Mouse (Mus musculus) kidney, embryonic 14.5 days (tissue): ENCODE results near the gene Kcnh4. TPM values are rescaled to one million over a fixed set of nuclear protein-coding genes. Genes with fewer than 3 reads are reported as not detected.

ENCODE experiments used
- ATAC-seq: fragments of 200-750 bp; cut with Nextera tagmentation; 2 replicates; pipeline ENCODE4 v1.8.0; 2017; ENCODE audit warnings: moderate number of reproducible peaks, mild to moderate bottlenecking, moderate TSS enrichment, moderate library complexity; ENCODE audit not compliant: low FRiP score, low TSS enrichment
- H3K27ac ChIP-seq: fragments of 300-500 bp; sonication (generic); 2 replicates; pipeline ENCODE4 v1.5.1; 2014; ENCODE audit warnings: low read depth, mild to moderate bottlenecking, low read length, moderate library complexity, mixed read lengths
- H3K27me3 ChIP-seq: fragments of 300-500 bp; sonication (generic); 2 replicates; pipeline ENCODE4 v1.6.1; 2014; ENCODE audit warnings: mild to moderate bottlenecking, low read length; ENCODE audit not compliant: control insufficient read depth, insufficient read depth
- H3K36me3 ChIP-seq: fragments of 300-500 bp; sonication (generic); 2 replicates; pipeline ENCODE4 v1.6.1; 2014; ENCODE audit warnings: low read length, mixed read lengths; ENCODE audit not compliant: control insufficient read depth, insufficient read depth
- H3K4me1 ChIP-seq: fragments of 300-500 bp; sonication (generic); 2 replicates; pipeline ENCODE4 v1.6.1; 2014; ENCODE audit warnings: low read length, mixed read lengths; ENCODE audit not compliant: control insufficient read depth, insufficient read depth
- H3K4me2 ChIP-seq: fragments of 300-500 bp; sonication (generic); replicated peaks from 2 replicates; pipeline ENCODE4 v1.6.1; 2014; ENCODE audit warnings: low read depth, mild to moderate bottlenecking, low read length
- H3K4me3 ChIP-seq: fragments of 300-500 bp; sonication (generic); 2 replicates; pipeline ENCODE4 v1.5.1; 2014; ENCODE audit warnings: mild to moderate bottlenecking, low read length
- H3K9ac ChIP-seq: fragments of 300-500 bp; sonication (generic); 2 replicates; pipeline ENCODE4 v1.6.1; 2014; ENCODE audit warnings: low read depth, mild to moderate bottlenecking, low read length, moderate library complexity
- H3K9me3 ChIP-seq: fragments of 300-500 bp; sonication (generic); 2 replicates; pipeline ENCODE4 v1.6.1; 2016; ENCODE audit warnings: low read length; ENCODE audit not compliant: control insufficient read depth
- WGBS: fragments of 180-500 bp; shearing (Covaris S2); extraction: QIAGEN DNeasy Blood & Tissue Kit; methylation state at CpG from one replicate; pipeline ENCODE4 v1.1.7; 2014; 5-methylcytosine and 5-hydroxymethylcytosine counted together
- polyA plus RNA-seq: library from polyadenylated mRNA; unstranded; fragments of >200 nt; fragmentation: Nextera tagmentation; extraction: Ambion mirVana; gene quantifications from 2 replicates; pipeline ENCODE4 v1.2.1, GENCODE M21; 2014

Kcnh4 gene
- polyA plus RNA-seq, 1 experiment from 2014 or later = not detected

- ATAC-seq = peak; percentile 6; the same call in 1 of the 2 replicates
- H3K4me1 ChIP-seq = peaks cover 28% of the 10 kb centered on the region
These were observed 45.8 kb downstream of the Kcnh4 start, which contains the start of gene Hspb9 for GRCm38 (mm10) chr11:100713735-100714533. Hspb9 (plus strand) TSS chr11:100713850.

GRCm38 (mm10) chr11:100713174-100713573, 46.6 kb downstream of the Kcnh4 start:
- no peak for ATAC-seq
- no peaks in the 10 kb centered on the region for H3K9me3 ChIP-seq
- peaks cover 56% of the 10 kb centered on the region for H3K36me3 ChIP-seq
- H3K27ac ChIP-seq = peak overlapping the region; percentile 67; the same call in 1 of the 2 replicates
- H3K4me3 ChIP-seq = peak overlapping the region; percentile 29; the same call in 1 of the 2 replicates
- H3K9ac ChIP-seq = peak overlapping the region; percentile 50; the same call in 1 of the 2 replicates
- 70% methylated on average over 4 of the region's 4 CpGs for WGBS
- H3K27me3 ChIP-seq = no peaks in the 10 kb centered on the region
- H3K4me2 ChIP-seq = peak overlapping the region; percentile 58
- H3K4me1 ChIP-seq = peaks cover 28% of the 10 kb centered on the region

More at GRCm38 (mm10) chr11:100713735-100714533, 45.8 kb downstream of the Kcnh4 start, which contains the start of gene Hspb9:
- 3% methylated on average over 38 of the region's 38 CpGs for WGBS
- peak within 1 kb of the TSS; percentile 67 for H3K27ac ChIP-seq
- peaks cover 56% of the 10 kb centered on the region for H3K36me3 ChIP-seq
- H3K4me2 ChIP-seq = peak within 1 kb of the TSS; percentile 58
- peak within 1 kb of the TSS; percentile 50; the same call in 1 of the 2 replicates for H3K9ac ChIP-seq
- no peaks in the 10 kb centered on the region for H3K27me3 ChIP-seq
- no peaks in the 10 kb centered on the region for H3K9me3 ChIP-seq
- H3K4me3 ChIP-seq = peak within 1 kb of the TSS; percentile 29

- no peaks in the 10 kb centered on the region for H3K27me3 ChIP-seq
- peak within 1 kb of the TSS; percentile 83; the same call in 1 of the 2 replicates for H3K27ac ChIP-seq
- peak; percentile 87 for ATAC-seq
- H3K9me3 ChIP-seq = no peaks in the 10 kb centered on the region
- peak within 1 kb of the TSS; percentile 91 for H3K4me3 ChIP-seq
- peaks cover 28% of the 10 kb centered on the region for H3K4me1 ChIP-seq
- H3K9ac ChIP-seq = peak within 1 kb of the TSS; percentile 96
- 1% methylated on average over 47 of the region's 48 CpGs for WGBS
- peak within 1 kb of the TSS; percentile 69 for H3K4me2 ChIP-seq
- peaks cover 58% of the 10 kb centered on the region for H3K36me3 ChIP-seq
These were observed 47.7 kb downstream of the Kcnh4 start, which contains the start of gene Kat2a for GRCm38 (mm10) chr11:100711783-100712615. Kat2a (minus strand) TSS chr11:100712465.

GRCm38 (mm10) chr11:100710977-100711376, 48.8 kb downstream of the Kcnh4 start:
- H3K4me1 ChIP-seq = peaks cover 28% of the 10 kb centered on the region
- H3K36me3 ChIP-seq = peaks cover 57% of the 10 kb centered on the region
- no peaks in the 10 kb centered on the region for H3K27me3 ChIP-seq
- H3K27ac ChIP-seq = no peak overlapping the region
- ATAC-seq = no peak
- WGBS = 86% methylated on average over 4 of the region's 4 CpGs
- no peaks in the 10 kb centered on the region for H3K9me3 ChIP-seq
- no peak overlapping the region; the same call in 1 of the 2 replicates for H3K4me2 ChIP-seq
- H3K4me3 ChIP-seq = no peak overlapping the region
- no peak overlapping the region for H3K9ac ChIP-seq

- H3K4me3 ChIP-seq = no peak overlapping the region
- no peaks in the 10 kb centered on the region for H3K9me3 ChIP-seq
- ATAC-seq = no peak
- peaks cover 57% of the 10 kb centered on the region for H3K36me3 ChIP-seq
- H3K27ac ChIP-seq = no peak overlapping the region
- 86% methylated on average over 15 of the region's 15 CpGs for WGBS
- H3K27me3 ChIP-seq = no peaks in the 10 kb centered on the region
- H3K4me2 ChIP-seq = no peak overlapping the region
- H3K9ac ChIP-seq = no peak overlapping the region
- H3K4me1 ChIP-seq = peaks cover 28% of the 10 kb centered on the region
These were observed 49.2 kb downstream of the Kcnh4 start for GRCm38 (mm10) chr11:100710528-100710927.

- ATAC-seq = no peak
- WGBS = 95% methylated on average over 9 of the region's 9 CpGs
These were observed 50.4 kb downstream of the Kcnh4 start for GRCm38 (mm10) chr11:100709201-100709810.

GRCm38 (mm10) chr11:100705095-100705747, 54.5 kb downstream of the Kcnh4 start:
- Histone ChIP-seq H3K9me3 (no peaks in the 10 kb centered on the region), H3K27ac (no peak overlapping the region), H3K4me3 (no peak overlapping the region), H3K27me3 (no peaks in the 10 kb centered on the region), H3K36me3 (peaks cover 57% of the 10 kb centered on the region), H3K4me2 (no peak overlapping the region), H3K4me1 (peaks cover 5% of the 10 kb centered on the region; the same call in 1 of the 2 replicates), H3K9ac (no peak overlapping the region)
- 90% methylated on average over 23 of the region's 23 CpGs for whole genome bisulfite sequencing
- ATAC-seq = no peak

More at GRCm38 (mm10) chr11:100709201-100709810, 50.4 kb downstream of the Kcnh4 start:
- H3K36me3 ChIP-seq = peaks cover 60% of the 10 kb centered on the region
- no peak overlapping the region for H3K9ac ChIP-seq
- H3K4me3 ChIP-seq = no peak overlapping the region
- no peak overlapping the region for H3K27ac ChIP-seq
- H3K9me3 ChIP-seq = no peaks in the 10 kb centered on the region
- H3K4me1 ChIP-seq = peaks cover 26% of the 10 kb centered on the region
- no peaks in the 10 kb centered on the region for H3K27me3 ChIP-seq
- no peak overlapping the region for H3K4me2 ChIP-seq
